Mouse (Mus musculus) ES-E14 (cell line): Measurements from ENCODE around the gene Nek8. TPM values are rescaled to one million over a fixed set of nuclear protein-coding genes. Genes with fewer than 3 reads are reported as not detected.

Source experiments
- DNase-seq: peaks from one replicate; pipeline ENCODE4 v3.0.0-alpha.2; 2013; ENCODE audit warnings: low read depth, low spot score
- H3K27ac ChIP-seq: 2 replicates; pipeline ENCODE4 v1.5.1; 2012; ENCODE audit warnings: low read depth, mild to moderate bottlenecking, low read length, moderate library complexity, mixed read lengths; ENCODE audit not compliant: poor library complexity, insufficient read depth, severe bottlenecking
- H3K36me3 ChIP-seq: 2 replicates; pipeline ENCODE4 v1.6.1; 2012; ENCODE audit warnings: mild to moderate bottlenecking, low read length, moderate library complexity, mixed read lengths; ENCODE audit not compliant: control insufficient read depth, poor library complexity, insufficient read depth, severe bottlenecking
- H3K4me1 ChIP-seq, 2 experiments: fragments of 150-350 bp in 1 of 2; sonication (generic) in 1 of 2; 2 replicates each; pipeline ENCODE4 v1.6.1; 2012; ENCODE audit warnings: low read length in 2 of 2, mild to moderate bottlenecking in 1 of 2, mixed read lengths in 1 of 2; ENCODE audit not compliant: control insufficient read depth in 2 of 2, insufficient read depth in 2 of 2, poor library complexity in 1 of 2
- H3K4me3 ChIP-seq, 2 experiments: fragments of 150-350 bp in 1 of 2; sonication (generic) in 1 of 2; 2 replicates each; pipeline ENCODE4 v1.5.1; 2012; ENCODE audit warnings: low read length in 2 of 2, low read depth in 1 of 2, mild to moderate bottlenecking in 1 of 2, mixed read lengths in 1 of 2; ENCODE audit not compliant: insufficient read depth in 1 of 2, poor library complexity in 1 of 2, severe bottlenecking in 1 of 2
- H3K9ac ChIP-seq: 2 replicates; pipeline ENCODE4 v1.6.1; 2012; ENCODE audit warnings: low read depth, mild to moderate bottlenecking, low read length, mixed read lengths; ENCODE audit not compliant: poor library complexity, insufficient read depth, severe bottlenecking
- H3K9me3 ChIP-seq: fragments of 150-350 bp; sonication (generic); 2 replicates; pipeline ENCODE4 v1.6.1; 2012; ENCODE audit warnings: low read depth, mild to moderate bottlenecking, low read length; ENCODE audit not compliant: control insufficient read depth, insufficient read depth
- CHD2 ChIP-seq: IDR thresholded peaks from 2 replicates; pipeline ENCODE4 v1.6.1; 2014; ENCODE audit warnings: mild to moderate bottlenecking, low read depth, low read length, inconsistent platforms
- HCFC1 ChIP-seq: IDR thresholded peaks from 2 replicates; pipeline ENCODE4 v1.6.1; 2012; ENCODE audit warnings: low read length, inconsistent platforms, borderline replicate concordance; ENCODE audit not compliant: insufficient read depth
- MAFK ChIP-seq: IDR thresholded peaks from 2 replicates; pipeline ENCODE4 v1.6.1; 2014; ENCODE audit warnings: mild to moderate bottlenecking, low read depth, low read length, inconsistent platforms; ENCODE audit not compliant: insufficient read depth
- ZC3H11A ChIP-seq: IDR thresholded peaks from 2 replicates; pipeline ENCODE4 v1.6.1; 2012; ENCODE audit warnings: low read depth, mild to moderate bottlenecking, inconsistent platforms, low read length, borderline replicate concordance
- ZNF384 ChIP-seq: IDR thresholded peaks from 2 replicates; pipeline ENCODE4 v1.6.1; 2012; ENCODE audit warnings: low read depth, low read length, inconsistent platforms
- in situ Hi-C, 2 experiments: fragments of 600-800 bp; cut with MboI; formaldehyde crosslinking; loops; one replicate each; pipeline ENCODE4 v1.15.1; 2025; ENCODE audit warnings: low sequenced_read_pairs in 2 of 2, inconsistent platforms in 1 of 2; ENCODE audit not compliant: unreplicated experiment in 2 of 2
- total RNA-seq: library from RNA; depleted of rRNA; stranded (reverse); fragments of 300-350 nt; gene quantifications from 2 replicates; pipeline ENCODE4 v1.2.3, GENCODE M21; 2012

Gene Nek8
- total RNA-seq, 1 experiment = 15.3 TPM

GRCm38 (mm10) chr11:78211513-78211912 is 35.0 kb upstream of the Nek8 start:
- H3K36me3 ChIP-seq = peaks cover 83% of the 10 kb centered on the region
- DNase-seq = no peak
- no peak for TF ChIP-seq HCFC1
- no peak for TF ChIP-seq CHD2
- no peak for TF ChIP-seq ZC3H11A
- no peak for TF ChIP-seq ZNF384
- TF ChIP-seq MAFK = no peak
- H3K9me3 ChIP-seq = no peaks in the 10 kb centered on the region
- H3K9ac ChIP-seq = no peak overlapping the region
- no peak overlapping the region for H3K27ac ChIP-seq
- no peak overlapping the region for H3K4me3 ChIP-seq
- no peaks in the 10 kb centered on the region for H3K4me1 ChIP-seq
- in situ Hi-C loops = no loop called here

DNA sequence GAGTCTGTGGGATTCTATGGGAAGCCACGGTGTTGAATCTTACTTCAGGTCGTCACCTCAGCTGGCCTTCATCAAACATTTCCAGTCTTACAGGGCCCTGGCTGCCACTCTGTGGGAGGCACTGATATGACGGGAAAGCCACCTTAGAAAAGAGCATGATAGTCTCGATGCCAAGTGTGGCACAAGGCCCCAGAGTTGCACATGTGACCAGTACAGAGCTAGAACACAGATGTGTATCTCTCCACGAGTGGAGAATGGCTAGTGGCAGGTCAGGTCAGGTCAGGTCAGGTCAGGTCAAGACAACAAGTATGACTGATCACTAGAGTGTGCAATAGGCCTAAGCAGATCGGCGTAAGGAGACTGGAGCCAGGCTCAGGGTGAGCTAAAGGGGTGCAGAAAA is 34.1 kb upstream of the Nek8 start:
- no peaks in the 10 kb centered on the region for H3K9me3 ChIP-seq
- in situ Hi-C loops = no loop called here
- no peak overlapping the region for H3K27ac ChIP-seq
- no peak for DNase-seq
- H3K4me3 ChIP-seq = no peak overlapping the region
- peaks cover 85% of the 10 kb centered on the region for H3K36me3 ChIP-seq
- no peak overlapping the region for H3K9ac ChIP-seq
- TF ChIP-seq ZNF384 (no peak), HCFC1 (no peak), ZC3H11A (no peak), MAFK (no peak), CHD2 (no peak)
- H3K4me1 ChIP-seq = no peaks in the 10 kb centered on the region; a peak in 1 of 4 replicates

DNA sequence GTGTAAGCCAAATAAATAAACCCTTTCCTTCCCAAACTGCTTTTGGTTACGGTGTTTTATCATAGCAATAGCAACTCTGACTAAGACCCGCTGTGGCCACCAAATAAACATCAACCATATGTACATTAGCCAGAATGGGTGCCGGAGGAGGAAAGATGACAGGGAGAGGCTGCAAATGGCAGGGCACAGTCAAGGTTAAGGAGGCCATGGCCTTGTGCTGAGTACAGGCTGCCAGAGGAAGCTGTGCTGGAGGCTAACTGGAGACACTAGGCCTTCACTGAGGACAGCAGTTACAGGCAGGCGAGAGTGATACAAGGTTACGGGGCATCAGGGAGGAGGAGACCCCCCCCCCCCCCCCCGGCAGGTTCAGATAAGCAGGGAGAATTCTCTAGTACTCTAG is 33.4 kb upstream of the Nek8 start:
- H3K9me3 ChIP-seq = no peaks in the 10 kb centered on the region
- H3K4me1 ChIP-seq = no peaks in the 10 kb centered on the region; a peak in 1 of 4 replicates
- no peak overlapping the region for H3K27ac ChIP-seq
- no peak for TF ChIP-seq CHD2
- TF ChIP-seq HCFC1 = no peak
- TF ChIP-seq ZC3H11A = no peak
- no peak for TF ChIP-seq MAFK
- no peak for TF ChIP-seq ZNF384
- H3K9ac ChIP-seq = no peak overlapping the region
- H3K4me3 ChIP-seq = no peak overlapping the region
- no peak for DNase-seq
- H3K36me3 ChIP-seq = peaks cover 85% of the 10 kb centered on the region
- in situ Hi-C loops = no loop called here

GRCm38 (mm10) chr11:78207190-78207589 is 30.7 kb upstream of the Nek8 start:
- DNase-seq = no peak
- Histone ChIP-seq H3K27ac (no peak overlapping the region), H3K9me3 (no peaks in the 10 kb centered on the region), H3K4me1 (no peaks in the 10 kb centered on the region; a peak in 1 of 4 replicates), H3K36me3 (peaks cover 73% of the 10 kb centered on the region), H3K9ac (no peak overlapping the region), H3K4me3 (no peak overlapping the region)
- TF ChIP-seq MAFK = no peak
- TF ChIP-seq ZC3H11A = no peak
- TF ChIP-seq ZNF384 = no peak
- TF ChIP-seq HCFC1 = no peak
- TF ChIP-seq CHD2 = no peak
- in situ Hi-C loops = no loop called here
